Mouse (Mus musculus): ENCODE measurements at regions not wholly inside any gene's neighbourhood (a gene's known extent, or its start where the extent isn't known, plus 50 kb on each side); places are given as distances from the start of the nearest gene placed in this dataset.

DNA sequence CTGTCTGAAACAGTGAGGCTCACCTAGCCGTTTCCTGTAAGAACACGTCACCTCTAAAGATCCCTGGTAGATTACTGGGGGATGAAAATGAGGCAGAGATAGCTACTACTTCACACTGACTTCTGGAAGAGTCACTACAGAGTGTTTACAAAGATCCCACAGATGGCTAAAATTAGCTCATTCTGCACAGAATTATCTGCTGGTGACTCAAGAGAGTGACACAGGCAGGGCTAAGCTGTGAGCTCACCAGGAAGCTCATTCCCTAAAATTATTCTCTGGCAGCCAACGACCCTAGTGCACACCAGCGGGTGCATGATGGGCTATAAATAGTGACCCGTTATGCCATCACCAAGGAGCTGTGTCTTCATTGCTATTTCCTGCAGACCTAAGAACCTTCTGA, 53.2 kb upstream of the Ddah1 start:
- DNase-seq, result no peak

DNA sequence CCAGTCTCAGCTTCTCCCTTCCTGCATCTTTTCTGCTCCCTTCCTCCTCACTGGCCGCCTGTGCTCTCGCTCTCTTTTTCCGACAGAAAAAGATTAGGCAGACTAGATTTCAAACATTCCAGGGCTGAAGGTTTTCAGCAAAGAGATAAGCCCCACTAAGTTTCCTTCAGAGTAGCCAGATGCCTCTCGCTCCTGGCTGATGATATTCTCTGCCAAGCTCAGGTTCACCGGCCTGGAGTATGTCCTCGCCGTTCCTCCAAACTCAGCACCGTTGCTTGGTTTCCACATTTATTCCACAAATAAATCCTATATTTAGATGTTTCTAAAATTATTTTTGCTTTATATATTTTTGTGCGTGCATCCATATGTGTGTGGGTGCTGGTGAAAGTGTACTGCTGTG, 54.3 kb upstream of the Ccn1 start:
- DNase-seq, result no peak

DNA sequence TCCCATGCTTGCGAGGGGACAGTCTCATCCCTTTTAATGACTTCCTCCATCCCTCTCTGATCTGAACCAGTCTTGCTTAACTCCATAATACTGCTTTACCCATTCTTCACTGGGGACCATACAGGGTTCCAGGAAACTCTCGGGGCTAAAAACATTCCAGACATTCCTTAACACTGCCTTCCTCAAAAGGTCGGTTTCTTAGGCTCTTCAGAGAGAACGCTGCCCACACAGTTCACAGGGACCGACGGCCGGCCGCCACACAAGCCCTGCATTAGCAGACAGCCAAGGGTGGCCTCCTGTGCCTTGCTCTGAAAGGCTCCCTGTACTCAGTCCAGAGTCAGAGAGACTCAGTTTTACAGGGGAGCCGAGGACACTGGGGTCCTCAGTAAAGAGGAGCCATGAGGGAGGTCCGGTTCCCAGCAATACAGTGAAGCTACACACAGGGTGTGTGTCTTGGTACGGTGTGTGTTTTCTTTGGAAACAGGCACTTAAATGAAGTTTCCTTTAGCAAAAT, 53.7 kb upstream of the Ccn1 start:
- peak in 1 of 2 experiments; percentile 8 for DNase-seq

DNA sequence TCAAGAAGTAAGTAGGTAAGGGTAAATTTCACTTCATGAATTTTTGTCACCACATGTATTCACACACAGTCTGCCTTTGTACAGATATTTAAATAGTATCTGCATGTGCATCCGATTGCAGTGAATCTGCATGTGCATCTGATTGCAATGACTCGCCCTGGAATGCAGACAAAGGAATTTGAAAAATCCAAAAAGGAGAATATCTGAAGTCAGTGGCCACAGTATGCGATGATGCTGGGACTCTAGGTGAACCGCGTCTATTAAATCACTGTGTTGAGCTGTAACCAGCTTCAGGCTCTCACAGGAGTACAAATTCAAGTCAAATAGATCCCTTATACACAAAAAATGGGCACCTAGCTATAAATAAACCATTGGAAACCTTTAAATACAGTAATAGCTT, 53.0 kb upstream of the Ccn1 start:
- DNase-seq, result no peak

DNA sequence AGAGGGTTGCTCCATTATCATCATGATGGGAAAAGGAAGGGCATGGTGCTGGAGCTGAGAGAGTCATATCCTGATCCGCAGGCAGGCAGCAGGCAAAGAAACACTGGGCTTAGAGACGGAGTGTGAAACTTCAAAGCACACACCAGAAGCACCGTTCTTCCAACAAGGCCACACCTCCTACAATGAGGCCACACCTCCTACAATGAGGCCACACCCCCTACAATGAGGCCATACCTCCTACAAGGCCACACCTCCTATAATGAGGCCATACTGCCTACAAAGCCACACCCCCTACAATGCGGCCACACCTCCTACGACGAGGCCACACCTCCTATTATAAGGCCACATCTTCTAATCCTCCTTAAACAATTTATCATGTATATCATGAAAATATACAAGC, 52.2 kb upstream of the Ccn1 start:
- DNase-seq, result no peak

Measured in kidney, adult 8-10 months (tissue).